Mouse (Mus musculus) erythroblast, embryonic 14.5 days (primary cell): Measurements from ENCODE around the gene Sgk1.

ENCODE experiments used
- GATA1 ChIP-seq: IDR thresholded peaks from 2 replicates; pipeline ENCODE4 v1.6.1; 2012; ENCODE audit warnings: low read length, inconsistent platforms, mixed read lengths
- TAL1 ChIP-seq: IDR thresholded peaks from 3 replicates; pipeline ENCODE4 v1.6.1; 2012; ENCODE audit warnings: low read length, inconsistent platforms, mixed read lengths

DNA sequence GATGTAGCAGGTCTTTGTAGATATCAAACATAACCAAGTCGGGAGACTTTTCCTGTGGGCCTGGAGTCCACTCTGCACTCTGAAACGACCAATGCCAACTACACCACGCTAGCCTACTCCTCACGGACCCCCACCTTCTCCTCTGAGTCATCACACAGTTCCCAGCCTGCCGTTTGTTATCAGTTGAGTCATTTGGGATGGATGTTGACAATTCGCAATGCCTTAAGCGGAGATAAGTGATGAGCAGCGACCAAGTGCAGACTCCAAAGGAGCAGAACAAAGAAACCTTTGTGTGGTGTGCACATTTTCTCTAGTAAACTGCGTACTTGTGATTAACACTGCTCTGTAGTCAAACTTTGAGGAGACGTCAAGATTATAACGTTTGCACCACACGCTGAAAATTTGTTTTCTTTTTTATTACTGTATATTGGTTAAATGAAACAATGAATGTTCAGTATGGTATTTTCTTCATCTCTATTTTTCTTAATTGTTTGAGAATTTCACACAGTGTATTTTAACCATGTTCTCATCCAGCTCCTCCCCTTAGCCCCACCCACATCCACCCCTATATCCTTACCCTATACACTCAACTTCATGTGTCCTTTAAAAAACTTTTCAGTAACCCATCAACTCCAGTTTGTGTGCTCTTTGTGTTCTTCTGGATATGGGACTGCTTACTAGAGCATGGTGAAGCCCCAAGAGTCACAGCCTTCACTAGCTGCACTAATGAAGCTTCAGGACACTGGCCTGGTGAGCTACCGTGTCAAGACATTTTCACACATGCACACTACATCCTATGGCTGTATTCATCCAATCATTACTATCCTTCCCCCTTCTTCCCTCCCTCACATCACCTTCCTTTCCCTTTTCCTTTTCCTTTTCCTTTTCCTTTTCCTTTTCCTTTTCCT is 42.5 kb upstream of the Sgk1 start:
- no peak for TF ChIP-seq TAL1
- TF ChIP-seq GATA1 = no peak
